Mouse (Mus musculus) spleen, postnatal 10 days (tissue): ENCODE results near the gene Pop7.

Experiments
- DNase-seq, 2 experiments: peaks; one replicate each; pipeline ENCODE4 v3.0.0; 2021 to 2022; ENCODE audit warnings: low spot score in 2 of 2

The Pop7 gene

DNA sequence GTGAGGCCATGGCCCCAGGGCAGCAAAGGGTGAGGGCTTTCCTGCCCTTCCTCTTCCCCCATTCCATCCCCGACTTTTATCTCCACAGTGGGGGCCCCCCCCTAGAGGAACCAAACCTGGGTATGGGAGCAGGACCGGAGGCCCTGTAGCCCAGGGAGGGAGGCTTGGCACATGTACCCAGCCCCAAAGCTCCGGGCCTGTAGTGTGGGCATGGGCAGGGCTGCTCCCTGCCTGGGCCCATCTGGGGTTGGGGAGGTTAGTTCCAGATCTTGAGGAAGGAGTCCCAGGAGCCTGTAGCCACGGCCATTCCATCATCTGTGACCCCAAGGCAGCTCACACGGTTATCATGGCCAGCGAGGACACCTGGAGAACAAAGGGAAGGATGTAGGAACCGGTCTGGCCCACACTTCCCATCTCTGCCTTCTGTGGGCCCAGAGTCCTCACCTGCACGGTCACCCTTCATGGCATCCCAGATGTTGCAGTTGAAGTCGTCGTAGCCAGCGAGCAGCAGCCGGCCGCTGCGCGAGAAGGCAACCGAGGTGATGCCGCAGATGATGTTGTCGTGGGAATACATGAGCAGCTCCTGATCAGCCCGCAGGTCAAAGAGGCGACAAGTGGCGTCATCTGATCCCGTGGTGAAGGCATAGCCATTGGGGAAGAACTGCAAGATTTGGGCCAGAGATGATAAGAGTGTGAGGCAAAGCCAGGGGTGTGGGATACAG is 26.1 kb upstream of the Pop7 start:
- DNase-seq, result no peak

DNA sequence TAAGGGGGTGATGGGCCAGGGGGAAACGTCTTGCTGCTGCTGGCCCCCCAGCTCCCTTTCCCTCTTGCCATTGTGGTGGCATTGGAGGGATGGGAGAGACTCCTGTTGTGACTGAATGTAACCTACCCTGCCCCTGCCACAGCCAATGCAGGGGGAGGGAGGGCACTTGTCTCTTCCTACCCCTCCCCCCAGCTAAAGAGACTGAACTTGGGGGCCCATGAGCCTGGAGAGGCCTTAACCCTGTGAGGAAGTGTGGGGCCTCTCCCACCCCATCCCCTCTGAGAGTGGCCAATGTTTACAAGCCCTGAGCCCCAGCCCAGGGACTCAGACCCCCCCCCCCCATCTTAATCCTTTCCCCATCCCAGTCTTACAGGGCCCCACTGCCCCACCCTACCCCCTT is 25.1 kb upstream of the Pop7 start:
- DNase-seq, result no peak

DNA sequence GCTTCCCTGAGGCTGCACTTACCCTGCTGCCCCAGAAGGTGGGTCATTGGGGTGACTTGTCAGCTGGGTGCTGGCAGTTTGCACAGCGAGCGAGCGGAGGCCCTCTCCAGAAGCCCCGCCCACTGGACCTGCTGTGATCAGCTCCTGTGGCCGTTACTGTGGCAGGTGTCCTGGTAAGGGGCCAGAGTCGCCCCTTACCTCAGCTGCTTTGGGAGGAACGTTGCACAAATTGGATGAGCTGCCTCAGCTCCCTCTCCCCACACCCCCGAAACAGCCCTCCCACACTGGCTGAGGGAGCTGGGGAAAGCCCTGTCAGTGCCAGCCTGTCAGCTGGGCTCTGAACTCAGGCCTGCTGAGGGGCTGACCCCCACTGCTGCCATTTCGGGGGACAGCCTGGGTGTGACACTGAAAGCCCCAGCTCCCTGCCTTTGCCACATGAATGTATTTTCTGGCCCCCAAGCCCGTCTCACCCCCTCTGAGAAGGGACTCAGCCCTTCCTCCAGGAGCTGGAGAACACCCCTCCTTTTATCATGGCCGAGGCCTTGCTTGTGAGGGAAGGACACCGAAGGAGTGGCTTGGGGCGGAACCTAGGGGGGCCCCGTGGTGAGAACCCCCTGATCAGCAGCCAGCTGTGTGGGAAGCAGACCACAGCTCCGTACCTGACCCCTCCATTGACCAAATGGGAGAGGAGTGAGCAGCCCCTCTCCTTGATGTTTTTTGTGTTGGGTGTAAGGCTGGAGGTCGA is 24.0 kb upstream of the Pop7 start:
- DNase-seq, result peak in 1 of 2 experiments; percentile 72

- DNase-seq, result no peak
Measured at GRCm38 (mm10) chr5:137525511-137525910, 23.2 kb upstream of the Pop7 start.

- no peak for DNase-seq
Measured at GRCm38 (mm10) chr5:137524671-137525070, 22.4 kb upstream of the Pop7 start.

- no peak for DNase-seq
Measured at GRCm38 (mm10) chr5:137524251-137524515, 21.9 kb upstream of the Pop7 start.

GRCm38 (mm10) chr5:137523396-137524250 is 21.3 kb upstream of the Pop7 start:
- no peak for DNase-seq

- no peak for DNase-seq
Measured at GRCm38 (mm10) chr5:137522711-137523110, 20.4 kb upstream of the Pop7 start.

GRCm38 (mm10) chr5:137521861-137522260 is 19.5 kb upstream of the Pop7 start:
- DNase-seq, result no peak

GRCm38 (mm10) chr5:137519691-137520550 is 17.6 kb upstream of the Pop7 start:
- DNase-seq, result no peak

- peak in 1 of 2 experiments; percentile 63 for DNase-seq
Measured at GRCm38 (mm10) chr5:137518436-137518835, 16.1 kb upstream of the Pop7 start, which contains the start of gene Gigyf1. Gene Gigyf1 (plus strand): TSS chr5:137518548.

GRCm38 (mm10) chr5:137514811-137515210 is 12.5 kb upstream of the Pop7 start:
- DNase-seq, result no peak

DNA sequence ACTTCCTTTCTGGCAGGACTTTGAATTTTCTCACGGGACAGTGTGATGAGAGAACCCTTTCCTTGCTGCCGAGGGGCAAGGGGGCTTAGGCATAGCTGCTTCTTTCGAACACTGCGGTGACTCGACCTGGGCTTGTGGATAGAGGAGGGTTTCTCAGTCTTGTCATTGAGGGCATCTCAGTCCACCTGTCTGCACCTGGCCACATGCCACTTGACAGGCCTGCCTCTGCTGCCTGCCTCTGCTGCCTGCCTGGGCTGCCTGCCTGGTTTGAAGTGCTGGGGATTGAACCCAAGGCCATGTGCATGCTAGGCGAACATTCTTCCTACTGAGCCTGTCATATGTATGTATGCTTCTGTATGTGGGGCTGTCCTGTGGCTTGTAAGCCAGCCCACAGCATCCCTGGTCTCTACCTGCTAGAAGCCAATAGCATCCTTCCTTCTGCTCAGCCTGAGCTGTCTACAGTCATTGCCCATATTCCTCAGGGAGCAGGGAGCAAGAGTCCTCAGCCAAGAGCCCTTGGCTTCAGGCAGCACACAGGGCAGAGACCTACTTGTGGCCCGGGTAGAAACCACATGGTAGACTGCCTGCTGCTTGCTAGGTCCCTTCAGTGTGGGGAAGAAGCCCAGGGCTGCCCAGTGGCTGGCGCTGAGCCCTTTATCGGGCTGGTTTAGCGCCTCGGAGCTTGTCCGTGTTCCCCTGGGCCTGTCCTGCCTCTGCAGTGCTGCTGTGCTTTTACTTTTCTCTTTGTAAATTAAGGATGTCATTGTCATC is 11.8 kb upstream of the Pop7 start:
- no peak for DNase-seq

DNA sequence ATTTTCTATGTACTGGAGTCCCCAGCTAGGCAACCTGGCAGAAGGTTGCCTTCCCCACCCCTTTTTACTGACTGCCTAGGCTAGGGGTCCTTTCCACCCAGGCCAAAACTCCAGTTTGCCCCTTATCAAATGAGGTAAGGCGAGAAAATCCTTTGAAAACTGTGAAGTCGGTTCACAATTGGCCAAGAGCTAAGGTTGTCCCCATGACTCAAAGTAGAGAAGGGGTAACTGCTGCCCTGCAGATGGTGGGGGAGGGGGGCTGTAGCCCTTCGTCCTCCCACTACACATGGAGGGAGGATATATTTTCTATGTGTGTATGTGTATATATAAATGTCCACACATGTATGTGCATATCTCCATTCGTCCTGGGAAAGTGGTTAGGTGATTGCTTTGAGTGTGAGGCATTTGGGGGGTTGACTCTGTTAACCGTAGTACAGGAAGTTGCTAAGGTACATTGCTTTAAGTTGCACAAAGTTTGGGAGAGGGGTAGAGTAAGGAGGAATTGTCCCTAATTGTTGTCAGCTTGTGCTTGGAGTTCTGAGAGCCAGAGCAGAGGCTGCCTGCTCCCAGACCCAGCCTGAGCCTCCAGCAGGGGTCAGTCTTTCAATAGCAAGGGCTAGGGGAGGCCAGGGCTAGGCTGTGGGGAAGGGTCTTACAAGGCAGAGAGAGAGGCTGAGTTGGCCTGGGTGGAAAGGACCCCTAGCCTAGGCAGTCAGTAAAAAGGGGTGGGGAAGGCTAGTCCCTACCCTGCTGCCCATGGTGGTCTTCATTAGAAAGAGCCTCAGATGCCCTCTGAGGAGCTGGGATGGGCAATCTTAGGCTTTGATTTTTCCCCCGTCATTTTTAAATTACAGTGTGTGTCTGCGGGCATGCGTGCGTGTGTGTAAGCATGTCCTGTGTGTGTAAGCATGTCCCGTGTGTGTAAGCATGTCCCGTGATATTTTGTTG is 10.8 kb upstream of the Pop7 start:
- peak in 1 of 2 experiments; percentile 57 for DNase-seq

- no peak for DNase-seq
Measured at GRCm38 (mm10) chr5:137511706-137512105, 9.4 kb upstream of the Pop7 start.

DNA sequence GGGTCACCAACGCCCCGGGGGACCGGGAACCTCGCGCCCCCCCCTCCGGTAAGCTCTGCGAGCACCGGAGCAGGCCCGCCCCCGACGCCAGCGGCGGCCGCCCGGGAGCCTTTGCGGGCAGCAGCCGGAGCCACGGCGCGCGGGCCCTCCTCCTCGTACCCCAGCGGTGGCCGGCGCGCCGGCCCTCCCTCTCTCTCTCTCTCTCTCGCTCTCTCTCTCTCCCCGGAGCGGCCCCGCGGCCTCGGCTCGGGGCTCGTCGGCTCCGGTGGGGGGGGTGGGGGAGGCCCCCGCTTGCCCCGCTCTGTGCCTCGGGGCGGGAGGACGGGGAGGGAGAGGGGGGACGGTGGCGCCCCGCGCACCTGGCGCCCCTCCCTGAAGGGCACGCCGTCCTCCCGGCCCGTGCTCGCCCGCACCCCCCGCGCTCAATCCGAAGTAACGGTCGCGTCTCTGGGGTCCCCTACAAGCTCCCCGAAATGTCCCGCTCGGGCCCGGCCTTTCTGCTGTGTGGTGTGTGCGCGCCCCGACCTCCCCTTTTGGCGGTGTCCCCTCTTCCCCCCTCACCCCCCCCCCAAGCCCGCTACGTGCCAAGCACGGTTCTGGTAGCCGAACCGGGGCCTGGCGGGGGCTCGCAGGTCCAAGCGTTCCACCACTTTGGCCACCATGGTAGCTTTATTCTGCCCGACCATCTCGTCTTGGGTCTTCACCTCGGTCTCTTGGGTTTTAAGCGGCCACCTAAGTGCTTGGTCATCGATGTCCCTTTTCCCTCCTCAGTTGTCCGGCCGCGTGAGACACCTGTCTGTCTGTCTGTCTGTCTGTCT is 8.5 kb upstream of the Pop7 start:
- DNase-seq, result peak; percentile 47 to 54

GRCm38 (mm10) chr5:137510014-137510501 is 7.7 kb upstream of the Pop7 start:
- DNase-seq, result peak; percentile 81 to 84

DNA sequence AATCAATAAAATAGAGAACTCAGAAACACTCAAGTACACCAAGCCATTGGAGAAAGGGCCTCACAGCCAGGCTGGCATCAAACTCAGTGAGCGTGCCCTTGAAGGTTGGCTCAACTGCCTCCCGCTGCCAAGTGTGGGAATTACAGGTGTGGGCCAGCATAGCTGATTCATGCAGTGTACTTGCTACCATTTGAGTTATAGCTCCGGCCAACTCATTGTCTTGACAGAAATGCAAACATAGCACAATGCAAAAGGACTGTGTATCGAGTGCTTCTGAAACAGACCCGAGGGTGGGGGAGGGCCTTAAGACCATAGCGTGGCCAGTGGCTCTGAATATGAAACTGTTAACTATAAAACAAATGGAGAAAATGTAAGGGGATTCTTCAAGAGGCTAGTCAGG is 1.7 kb upstream of the Pop7 start:
- peak in 1 of 2 experiments; percentile 67 for DNase-seq
